Mouse (Mus musculus) heart, embryonic 15.5 days (tissue): ENCODE results near the gene Rae1. TPM values are rescaled to one million over a fixed set of nuclear protein-coding genes. Genes with fewer than 3 reads are reported as not detected.

Experiments
- ATAC-seq: fragments of 200-750 bp; cut with Nextera tagmentation; replicated peaks from 2 replicates; pipeline ENCODE4 v1.8.0; 2017; ENCODE audit warnings: low read depth, moderate TSS enrichment; ENCODE audit not compliant: insufficient number of reproducible peaks, insufficient read depth, low FRiP score
- H3K27ac ChIP-seq: fragments of 300-500 bp; sonication (generic); 2 replicates; pipeline ENCODE4 v1.5.1; 2015; ENCODE audit warnings: mild to moderate bottlenecking, inconsistent platforms
- H3K27me3 ChIP-seq: fragments of 300-500 bp; sonication (generic); 2 replicates; pipeline ENCODE4 v1.6.1; 2015; ENCODE audit warnings: inconsistent platforms
- H3K36me3 ChIP-seq: fragments of 300-500 bp; sonication (generic); 2 replicates; pipeline ENCODE4 v1.6.1; 2015; ENCODE audit warnings: mild to moderate bottlenecking, inconsistent platforms
- H3K4me1 ChIP-seq: fragments of 300-500 bp; sonication (generic); replicated peaks from 2 replicates; pipeline ENCODE4 v1.6.1; 2015; ENCODE audit warnings: inconsistent platforms
- H3K4me2 ChIP-seq: fragments of 300-500 bp; sonication (generic); 2 replicates; pipeline ENCODE4 v1.6.1; 2015; ENCODE audit warnings: inconsistent platforms, mild to moderate bottlenecking, moderate library complexity
- H3K4me3 ChIP-seq: fragments of 300-500 bp; sonication (generic); 2 replicates; pipeline ENCODE4 v1.5.1; 2015; ENCODE audit warnings: mild to moderate bottlenecking, inconsistent platforms
- H3K9ac ChIP-seq: fragments of 300-500 bp; sonication (generic); 2 replicates; pipeline ENCODE4 v1.6.1; 2015; ENCODE audit warnings: mild to moderate bottlenecking, inconsistent platforms
- H3K9me3 ChIP-seq: fragments of 300-500 bp; sonication (generic); replicated peaks from 2 replicates; pipeline ENCODE4 v1.6.1; 2016; ENCODE audit warnings: inconsistent platforms
- WGBS: fragments of 180-500 bp; shearing (Covaris S2); methylation state at CpG from one replicate; pipeline ENCODE4 v1.1.7; 2015; ENCODE audit warnings: mixed read lengths; 5-methylcytosine and 5-hydroxymethylcytosine counted together
- polyA plus RNA-seq: library from polyadenylated mRNA; unstranded; fragments of >200 nt; fragmentation: Nextera tagmentation; extraction: Ambion mirVana; gene quantifications from 2 replicates; pipeline ENCODE4 v1.2.1, GENCODE M21; 2015

The Rae1 gene
- polyA plus RNA-seq, 1 experiment from 2014 or later, result 84.8 TPM

DNA sequence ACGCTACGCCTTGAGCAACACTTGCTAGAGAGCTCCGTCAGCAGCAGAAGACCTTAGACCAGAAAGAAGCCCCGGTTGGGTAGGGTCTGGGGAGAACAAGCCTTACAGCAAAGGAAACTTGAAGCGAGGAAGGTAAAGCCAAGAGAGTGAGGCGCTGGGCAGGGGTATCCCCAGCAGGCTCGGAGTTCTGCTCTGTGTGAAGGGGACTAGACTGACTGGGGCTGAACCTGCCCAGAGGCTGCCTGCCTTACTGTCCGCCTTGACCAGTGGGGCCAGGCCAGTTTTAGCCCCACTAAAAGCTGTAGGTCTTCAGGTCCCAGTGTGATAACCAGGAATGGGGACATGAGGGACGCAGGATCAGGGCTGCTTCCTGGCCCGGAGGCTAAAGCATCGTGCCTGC, 20.5 kb downstream of the Rae1 start, which contains the start of gene Rbm38:
TSS of gene Rbm38 (plus strand) at position 69 of the 400 bp plus-strand sequence.
- H3K4me3 ChIP-seq, result peak within 1 kb of the TSS; percentile 81
- H3K9ac ChIP-seq, result peak within 1 kb of the TSS; percentile 40
- ATAC-seq, result no peak
- peak within 1 kb of the TSS; percentile 89 for H3K4me2 ChIP-seq
- peaks cover 13% of the 10 kb centered on the region for H3K36me3 ChIP-seq
- peaks cover 63% of the 10 kb centered on the region for H3K4me1 ChIP-seq
- 47% methylated on average over 11 of the region's 11 CpGs for WGBS
- H3K27me3 ChIP-seq, result no peaks in the 10 kb centered on the region
- H3K9me3 ChIP-seq, result no peaks in the 10 kb centered on the region
- H3K27ac ChIP-seq, result peak within 1 kb of the TSS; percentile 81

DNA sequence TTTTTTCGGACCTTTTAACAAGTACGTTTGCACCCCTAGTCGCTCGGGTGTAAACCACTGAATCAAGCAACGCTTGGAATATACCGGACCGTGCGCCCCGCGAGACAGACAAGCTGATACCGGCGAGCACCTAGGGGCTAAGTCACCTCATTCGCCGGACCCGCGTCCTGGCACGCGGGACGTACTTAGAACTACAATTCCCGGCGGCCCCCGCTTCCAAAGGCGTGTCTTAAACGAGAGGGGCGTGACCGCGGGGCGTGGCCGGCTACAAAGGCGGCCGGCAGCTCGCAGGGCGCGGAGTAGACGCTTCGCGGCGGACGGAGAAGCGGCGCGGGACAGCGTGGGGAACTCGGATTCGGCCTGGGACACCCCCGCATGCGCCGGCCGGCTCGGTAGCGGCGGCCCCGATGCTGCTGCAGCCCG, 21.7 kb downstream of the Rae1 start:
- Histone ChIP-seq H3K4me1 (peaks cover 75% of the 10 kb centered on the region), H3K9ac (peak overlapping the region; percentile 73), H3K27ac (peak overlapping the region; percentile 76), H3K9me3 (no peaks in the 10 kb centered on the region), H3K36me3 (peaks cover 5% of the 10 kb centered on the region; the same call in 1 of the 2 replicates), H3K4me3 (peak overlapping the region; percentile 81), H3K27me3 (no peaks in the 10 kb centered on the region), H3K4me2 (peak overlapping the region; percentile 77)
- under 1% methylated on average over 54 of the region's 54 CpGs for WGBS
- ATAC-seq, result peak; percentile 71

DNA sequence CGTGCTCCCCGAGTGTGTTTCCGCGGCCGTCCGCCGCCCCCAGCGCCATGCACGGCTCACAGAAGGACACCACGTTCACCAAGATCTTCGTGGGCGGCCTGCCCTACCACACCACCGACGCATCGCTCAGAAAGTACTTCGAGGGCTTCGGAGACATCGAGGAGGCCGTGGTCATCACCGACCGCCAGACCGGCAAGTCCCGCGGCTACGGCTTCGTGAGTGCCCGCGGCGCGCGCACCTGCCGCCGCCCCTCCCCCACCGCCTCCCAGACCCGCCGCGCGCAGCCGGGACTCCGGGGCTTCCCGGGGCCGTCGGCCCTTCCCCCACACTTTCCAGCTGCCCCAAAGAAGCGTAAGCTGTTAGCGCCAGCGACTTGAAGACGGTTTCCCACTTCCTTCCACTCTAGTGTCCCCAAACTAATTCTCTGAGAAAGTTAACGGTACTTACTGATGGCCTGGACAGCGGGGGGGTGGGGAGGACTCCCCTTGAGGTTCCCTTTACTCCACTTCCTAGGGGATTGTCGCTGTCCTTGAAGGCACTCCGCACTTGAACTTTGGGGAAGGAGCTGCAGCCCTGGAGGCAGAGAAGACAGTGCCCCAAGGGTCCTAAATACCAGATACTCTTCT, 22.3 kb downstream of the Rae1 start:
- WGBS, result under 1% methylated on average over 51 of the region's 51 CpGs
- Histone ChIP-seq H3K36me3 (peaks cover 7% of the 10 kb centered on the region; the same call in 1 of the 2 replicates), H3K27ac (peak overlapping the region; percentile 76), H3K27me3 (no peaks in the 10 kb centered on the region), H3K4me2 (peak overlapping the region; percentile 77), H3K9ac (peak overlapping the region; percentile 73), H3K9me3 (no peaks in the 10 kb centered on the region), H3K4me1 (peaks cover 81% of the 10 kb centered on the region), H3K4me3 (peak overlapping the region; percentile 81)
- peak; percentile 7; the same call in 1 of the 2 replicates for ATAC-seq

DNA sequence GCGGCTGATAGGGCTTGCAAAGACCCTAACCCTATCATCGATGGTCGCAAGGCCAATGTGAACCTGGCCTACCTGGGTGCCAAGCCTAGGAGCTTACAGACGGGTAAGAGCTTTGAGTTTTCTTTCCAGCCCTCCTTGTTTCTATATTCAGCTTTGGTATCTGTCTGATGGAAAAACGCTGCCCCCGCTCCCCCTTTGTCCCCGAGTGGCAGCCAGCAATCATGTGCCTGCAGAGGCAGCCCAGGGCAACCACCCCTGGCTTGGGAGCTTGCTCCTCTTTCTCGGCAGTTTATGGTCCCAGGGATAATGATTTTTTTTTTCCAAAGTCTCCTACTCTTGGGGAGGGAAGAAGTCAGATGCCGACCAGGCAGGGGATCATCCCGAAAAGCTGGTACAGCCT, 22.9 kb downstream of the Rae1 start:
- no peak for ATAC-seq
- Histone ChIP-seq H3K4me1 (peaks cover 84% of the 10 kb centered on the region), H3K4me2 (peak overlapping the region; percentile 77), H3K27me3 (no peaks in the 10 kb centered on the region), H3K36me3 (peaks cover 9% of the 10 kb centered on the region; the same call in 1 of the 2 replicates), H3K27ac (peak overlapping the region; percentile 76), H3K9me3 (no peaks in the 10 kb centered on the region), H3K9ac (peak overlapping the region; percentile 73), H3K4me3 (peak overlapping the region; percentile 81)
- 23% methylated on average over 10 of the region's 10 CpGs for WGBS

DNA sequence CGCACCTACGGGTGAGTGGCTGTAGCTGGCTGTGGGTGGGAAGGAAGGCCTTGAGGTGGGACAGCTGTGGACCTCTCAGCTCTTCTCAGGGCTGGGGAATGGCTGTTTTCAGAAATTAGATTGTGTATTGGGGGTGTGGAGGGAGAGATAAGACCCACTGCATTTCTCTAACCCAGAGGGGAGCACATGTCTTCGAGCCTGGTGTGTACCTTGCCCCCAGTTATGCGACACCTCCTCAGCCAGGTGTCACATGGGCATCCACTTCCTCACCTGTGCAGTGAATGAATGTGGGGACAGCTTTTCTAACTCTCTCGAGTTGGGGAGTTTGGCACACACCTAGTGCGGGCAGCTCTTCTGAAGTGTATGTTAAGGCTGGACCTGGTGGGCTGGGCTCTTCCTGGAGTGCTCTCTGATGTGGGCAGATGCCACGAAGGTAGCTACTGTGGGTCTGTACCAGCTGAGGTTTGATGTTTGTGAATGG, 23.5 kb downstream of the Rae1 start:
- H3K9me3 ChIP-seq, result no peaks in the 10 kb centered on the region
- H3K4me2 ChIP-seq, result peak overlapping the region; percentile 77
- ATAC-seq, result no peak
- WGBS, result 55% methylated on average over 7 of the region's 7 CpGs
- H3K36me3 ChIP-seq, result peaks cover 13% of the 10 kb centered on the region; the same call in 1 of the 2 replicates
- peak overlapping the region; percentile 73 for H3K9ac ChIP-seq
- peaks cover 84% of the 10 kb centered on the region for H3K4me1 ChIP-seq
- H3K4me3 ChIP-seq, result peak overlapping the region; percentile 81
- H3K27me3 ChIP-seq, result no peaks in the 10 kb centered on the region
- H3K27ac ChIP-seq, result peak overlapping the region; percentile 76

DNA sequence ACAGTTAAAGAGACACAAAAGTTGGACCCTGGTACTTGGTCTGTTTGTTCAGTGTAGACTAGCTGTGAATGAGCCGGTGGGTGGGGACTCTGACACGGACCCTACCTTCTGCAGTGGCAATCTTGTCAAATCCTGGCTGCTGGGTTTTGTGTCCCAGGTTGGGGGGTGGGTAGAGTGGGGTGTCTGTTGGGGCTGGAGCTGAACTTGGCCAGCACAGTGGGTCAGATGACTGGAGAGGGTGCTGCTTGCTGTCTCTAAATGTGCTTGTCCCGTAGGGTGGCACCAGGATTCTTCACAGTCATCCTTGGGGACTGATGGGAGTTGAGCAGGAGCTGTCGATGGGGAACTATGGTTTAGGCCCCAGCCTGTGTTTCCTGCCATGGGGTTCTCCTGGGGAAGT, 24.0 kb downstream of the Rae1 start:
- H3K4me2 ChIP-seq, result peak overlapping the region; percentile 77
- peak overlapping the region; percentile 73 for H3K9ac ChIP-seq
- no peaks in the 10 kb centered on the region for H3K27me3 ChIP-seq
- H3K36me3 ChIP-seq, result peaks cover 15% of the 10 kb centered on the region; the same call in 1 of the 2 replicates
- H3K4me1 ChIP-seq, result peaks cover 84% of the 10 kb centered on the region
- no peak for ATAC-seq
- H3K27ac ChIP-seq, result peak overlapping the region; percentile 47
- peak overlapping the region; percentile 81 for H3K4me3 ChIP-seq
- 40% methylated on average over 4 of the region's 4 CpGs for WGBS
- no peaks in the 10 kb centered on the region for H3K9me3 ChIP-seq

DNA sequence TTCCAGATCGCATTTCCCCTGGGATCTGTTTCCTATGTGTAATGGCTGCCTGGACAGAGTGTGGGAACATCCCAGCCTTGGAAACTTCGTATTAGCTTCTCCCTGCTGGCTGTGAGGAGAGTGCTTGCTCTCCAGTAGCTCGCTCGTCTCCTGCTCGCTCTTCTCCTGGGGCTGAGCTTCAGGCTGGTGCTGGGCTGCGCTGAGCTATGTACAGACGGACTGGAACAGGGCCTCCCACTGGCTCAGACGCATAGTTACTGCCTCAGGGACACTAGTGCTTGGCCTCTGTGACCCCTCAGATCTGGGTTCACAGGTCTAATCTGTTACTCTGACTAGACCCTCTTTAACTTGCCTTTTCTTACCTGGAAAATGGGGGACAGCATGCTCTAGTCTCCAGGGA, 24.5 kb downstream of the Rae1 start:
- no peak for ATAC-seq
- H3K27me3 ChIP-seq, result no peaks in the 10 kb centered on the region
- no peaks in the 10 kb centered on the region for H3K9me3 ChIP-seq
- peak overlapping the region; percentile 81 for H3K4me3 ChIP-seq
- peak overlapping the region; percentile 77 for H3K4me2 ChIP-seq
- H3K27ac ChIP-seq, result peak overlapping the region; percentile 47
- 63% methylated on average over 8 of the region's 8 CpGs for WGBS
- H3K4me1 ChIP-seq, result peaks cover 84% of the 10 kb centered on the region
- H3K9ac ChIP-seq, result peak overlapping the region; percentile 73
- peaks cover 15% of the 10 kb centered on the region; the same call in 1 of the 2 replicates for H3K36me3 ChIP-seq

DNA sequence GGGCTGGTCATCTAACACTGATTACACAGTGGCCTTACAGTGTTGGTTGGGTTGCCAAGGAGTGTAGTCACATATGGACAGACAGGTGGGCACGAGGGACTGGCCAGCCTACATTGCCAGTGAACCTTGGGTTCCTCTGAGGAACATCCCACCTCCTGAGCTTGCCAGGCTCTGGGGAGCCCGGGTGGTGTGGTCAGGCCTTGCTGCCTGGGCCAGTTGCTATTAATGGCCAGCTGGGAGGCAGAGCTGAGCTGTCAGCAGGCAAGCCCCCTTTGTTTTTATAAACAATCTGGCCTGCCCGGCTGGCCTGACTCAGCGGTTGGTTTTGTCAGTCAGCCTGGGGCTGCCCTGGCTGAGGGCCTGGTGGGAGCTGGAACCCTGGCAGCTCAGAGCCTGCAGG, 25.0 kb downstream of the Rae1 start:
- Histone ChIP-seq H3K4me3 (peak overlapping the region; percentile 81), H3K36me3 (peaks cover 15% of the 10 kb centered on the region; the same call in 1 of the 2 replicates), H3K27ac (peak overlapping the region; percentile 47), H3K9me3 (no peaks in the 10 kb centered on the region), H3K27me3 (no peaks in the 10 kb centered on the region), H3K9ac (peak overlapping the region; percentile 73; the same call in 1 of the 2 replicates), H3K4me2 (peak overlapping the region; percentile 77), H3K4me1 (peaks cover 84% of the 10 kb centered on the region)
- WGBS, result 18% methylated on average over 4 of the region's 4 CpGs
- no peak for ATAC-seq

DNA sequence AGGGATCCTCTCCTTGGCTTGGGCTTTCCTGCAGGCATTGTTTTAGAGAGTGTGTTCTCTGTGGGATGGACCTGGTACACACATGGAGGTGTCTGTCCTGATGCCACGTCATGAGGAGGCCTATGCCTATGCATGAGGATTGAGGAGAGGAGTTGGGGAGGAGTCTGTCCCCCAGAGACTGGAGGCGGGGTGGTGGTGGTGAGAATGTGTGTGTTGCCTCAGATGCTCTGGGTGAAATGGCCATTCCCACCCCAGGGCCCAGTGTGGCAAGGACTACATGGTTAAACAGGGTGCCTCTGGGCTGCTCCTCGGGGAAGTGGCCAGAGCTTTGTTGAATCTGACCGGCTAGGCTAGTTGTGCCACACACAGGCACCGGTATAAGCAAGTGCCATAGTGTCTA, 26.4 kb downstream of the Rae1 start:
- peaks cover 88% of the 10 kb centered on the region for H3K4me1 ChIP-seq
- H3K4me3 ChIP-seq, result peak overlapping the region; percentile 81
- peak overlapping the region; percentile 77 for H3K4me2 ChIP-seq
- peak overlapping the region; percentile 52 for H3K27ac ChIP-seq
- peak overlapping the region; percentile 36 for H3K9ac ChIP-seq
- WGBS, result 51% methylated on average over 5 of the region's 5 CpGs
- H3K27me3 ChIP-seq, result no peaks in the 10 kb centered on the region
- no peaks in the 10 kb centered on the region for H3K9me3 ChIP-seq
- H3K36me3 ChIP-seq, result peaks cover 19% of the 10 kb centered on the region; the same call in 1 of the 2 replicates
- no peak for ATAC-seq

DNA sequence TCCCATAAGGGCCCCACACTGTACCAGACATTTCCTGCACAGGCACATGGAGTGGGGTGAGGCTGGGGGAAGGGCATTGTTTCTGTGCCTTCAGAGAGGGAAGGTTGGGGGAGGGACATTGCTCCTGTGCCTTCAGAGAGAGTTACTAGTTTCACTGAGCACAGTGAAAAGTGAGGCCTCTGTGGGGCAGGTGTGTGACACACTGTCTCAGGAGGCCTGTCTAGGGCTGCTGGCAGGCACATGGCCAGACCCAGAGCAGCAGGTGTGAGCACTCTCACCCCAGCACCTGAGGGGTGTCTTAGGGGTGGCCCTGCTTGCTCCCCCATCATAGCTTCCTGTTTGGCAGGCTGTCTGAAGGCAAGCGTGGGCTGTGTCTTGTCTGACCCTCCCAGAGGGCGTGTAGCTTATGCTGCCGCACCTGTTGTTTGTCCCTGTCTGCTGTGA, 26.8 kb downstream of the Rae1 start:
- Histone ChIP-seq H3K27me3 (no peaks in the 10 kb centered on the region), H3K4me1 (peaks cover 87% of the 10 kb centered on the region), H3K27ac (peak overlapping the region; percentile 52), H3K4me2 (peak overlapping the region; percentile 77), H3K9me3 (no peaks in the 10 kb centered on the region), H3K9ac (peak overlapping the region; percentile 36), H3K36me3 (peaks cover 23% of the 10 kb centered on the region; the same call in 1 of the 2 replicates), H3K4me3 (peak overlapping the region; percentile 81; the same call in 1 of the 2 replicates)
- ATAC-seq, result no peak
- 48% methylated on average over 3 of the region's 3 CpGs for WGBS

DNA sequence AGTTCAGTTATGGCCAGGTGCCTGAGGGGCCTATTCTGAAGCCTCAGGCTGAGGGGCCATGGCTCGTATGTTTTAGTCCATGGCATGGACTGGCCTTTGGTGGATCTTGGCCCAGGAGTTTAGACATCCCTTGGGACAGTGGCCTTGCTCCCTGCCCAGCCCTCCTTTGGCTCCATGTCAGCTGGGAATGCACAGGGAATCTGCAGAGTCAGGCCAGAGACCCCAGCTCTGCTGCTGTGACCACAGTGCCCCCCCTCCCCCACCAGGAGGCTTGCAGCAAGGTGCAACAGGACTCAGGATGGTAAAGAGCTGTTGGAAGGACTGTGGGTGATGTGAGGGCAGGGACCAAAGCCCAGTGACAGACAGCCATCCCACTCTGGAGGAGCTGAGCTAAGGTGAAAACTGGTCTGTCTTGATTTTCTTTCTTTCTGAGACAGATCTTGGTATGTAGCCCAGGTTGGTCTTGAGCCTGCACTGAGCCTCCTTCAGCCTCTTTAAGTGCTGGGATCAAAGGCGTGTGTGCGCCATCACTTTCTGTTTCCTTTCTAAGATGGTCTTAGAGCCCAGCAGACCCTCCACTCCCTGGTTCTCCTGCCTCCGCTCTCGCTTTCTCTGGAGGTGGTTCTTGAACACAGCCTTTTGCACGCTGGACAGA, 27.4 kb downstream of the Rae1 start:
- Histone ChIP-seq H3K27ac (peak overlapping the region; percentile 52), H3K9me3 (no peaks in the 10 kb centered on the region), H3K36me3 (peaks cover 29% of the 10 kb centered on the region; the same call in 1 of the 2 replicates), H3K4me3 (peak overlapping the region; percentile 81; the same call in 1 of the 2 replicates), H3K9ac (peak overlapping the region; percentile 5; the same call in 1 of the 2 replicates), H3K4me2 (peak overlapping the region; percentile 77), H3K27me3 (no peaks in the 10 kb centered on the region), H3K4me1 (peaks cover 87% of the 10 kb centered on the region)
- WGBS, result 79% methylated on average over 6 of the region's 6 CpGs
- ATAC-seq, result no peak
